Mouse (Mus musculus): ENCODE measurements at regions not wholly inside any gene's neighbourhood (a gene's known extent, or its start where the extent isn't known, plus 50 kb on each side); places are given as distances from the start of the nearest gene placed in this dataset.

- no peaks in the 10 kb centered on the region for H3K27me3 ChIP-seq (ENCODE audit: control insufficient read depth in 1 of 2, insufficient read depth in 2 of 2, low read length in 2 of 2)
- no peak for DNase-seq (ENCODE audit: low read depth, low spot score)
- no peaks in the 10 kb centered on the region for H3K79me2 ChIP-seq (ENCODE audit: control insufficient read depth, insufficient read depth, low read length, poor library complexity)
- no peak for TF ChIP-seq USF2 (IDR thresholded peaks at IDR 0.05; ENCODE audit: borderline replicate concordance in 1 of 2, insufficient read depth in 1 of 2, low read depth in 1 of 2, low read length in 2 of 2)
- TF ChIP-seq NRF1 (IDR thresholded peaks at IDR 0.05; ENCODE audit: insufficient read depth, low read depth, low read length, poor library complexity, severe bottlenecking), result no peak
- no peak for TF ChIP-seq JUND (IDR thresholded peaks at IDR 0.05; ENCODE audit: low read depth, low read length)
- TF ChIP-seq HCFC1 (IDR thresholded peaks at IDR 0.05; ENCODE audit: low read depth, low read length), result no peak
- TF ChIP-seq ZMIZ1 (IDR thresholded peaks at IDR 0.05; ENCODE audit: low read depth, low read length), result no peak
- no peak for TF ChIP-seq GABPA (IDR thresholded peaks at IDR 0.05; ENCODE audit: low read depth, low read length)
- TF ChIP-seq EP300 (IDR thresholded peaks at IDR 0.05; ENCODE audit: low read depth in 1 of 2, low read length in 2 of 2), result no peak
- TF ChIP-seq SIN3A (IDR thresholded peaks at IDR 0.05; ENCODE audit: low read length), result no peak
- no peak for TF ChIP-seq TAL1 (IDR thresholded peaks at IDR 0.05; ENCODE audit: low read length)
- no peak for TF ChIP-seq E2F4 (IDR thresholded peaks at IDR 0.05; ENCODE audit: borderline replicate concordance, low read depth, low read length)
- H3K4me1 ChIP-seq (ENCODE audit: control insufficient read depth in 1 of 2, insufficient read depth in 2 of 2, low read length in 2 of 2), result no peaks in the 10 kb centered on the region
- no peaks in the 10 kb centered on the region for H3K36me3 ChIP-seq (ENCODE audit: control insufficient read depth in 1 of 2, insufficient read depth in 2 of 2, low read length in 2 of 2)
- no peak overlapping the region for H3K27ac ChIP-seq (ENCODE audit: control insufficient read depth, low read depth, low read length)
- H3K4me3 ChIP-seq (ENCODE audit: control insufficient read depth in 1 of 2, insufficient read depth in 1 of 2, low read depth in 2 of 2, low read length in 2 of 2), result no peak overlapping the region
- no peaks in the 10 kb centered on the region for H3K9me3 ChIP-seq (replicated peaks; ENCODE audit: insufficient read depth, low read length)
- no peak overlapping the region for H3K9ac ChIP-seq (ENCODE audit: control insufficient read depth, low read depth, low read length, poor library complexity, severe bottlenecking)
Observed at GRCm38 (mm10) chr14:96733211-96733610, 214.3 kb upstream of the Klhl1 start.

GRCm38 (mm10) chr14:96697086-96697485 is 178.2 kb upstream of the Klhl1 start:
- Histone ChIP-seq H3K4me3 (ENCODE audit: control insufficient read depth in 1 of 2, insufficient read depth in 1 of 2, low read depth in 2 of 2, low read length in 2 of 2) (no peak overlapping the region), H3K79me2 (ENCODE audit: control insufficient read depth, insufficient read depth, low read length, poor library complexity) (no peaks in the 10 kb centered on the region), H3K4me1 (ENCODE audit: control insufficient read depth in 1 of 2, insufficient read depth in 2 of 2, low read length in 2 of 2) (no peaks in the 10 kb centered on the region), H3K9me3 (replicated peaks; ENCODE audit: insufficient read depth, low read length) (no peaks in the 10 kb centered on the region), H3K36me3 (ENCODE audit: control insufficient read depth in 1 of 2, insufficient read depth in 2 of 2, low read length in 2 of 2) (no peaks in the 10 kb centered on the region), H3K27ac (ENCODE audit: control insufficient read depth, low read depth, low read length) (no peak overlapping the region), H3K27me3 (ENCODE audit: control insufficient read depth in 1 of 2, insufficient read depth in 2 of 2, low read length in 2 of 2) (no peaks in the 10 kb centered on the region), H3K9ac (ENCODE audit: control insufficient read depth, low read depth, low read length, poor library complexity, severe bottlenecking) (no peak overlapping the region)
- DNase-seq (ENCODE audit: low read depth, low spot score), result no peak
- TF ChIP-seq MYB (IDR thresholded peaks at IDR 0.05; ENCODE audit: low read depth, low read length) (no peak), MXI1 (IDR thresholded peaks at IDR 0.05; ENCODE audit: low read depth, low read length) (no peak), ZMIZ1 (IDR thresholded peaks at IDR 0.05; ENCODE audit: low read depth, low read length) (no peak)

GRCm38 (mm10) chr14:96690923-96691322 is 172.0 kb upstream of the Klhl1 start:
- no peaks in the 10 kb centered on the region for H3K4me1 ChIP-seq (ENCODE audit: control insufficient read depth in 1 of 2, insufficient read depth in 2 of 2, low read length in 2 of 2)
- no peaks in the 10 kb centered on the region for H3K27me3 ChIP-seq (ENCODE audit: control insufficient read depth in 1 of 2, insufficient read depth in 2 of 2, low read length in 2 of 2)
- no peaks in the 10 kb centered on the region for H3K79me2 ChIP-seq (ENCODE audit: control insufficient read depth, insufficient read depth, low read length, poor library complexity)
- DNase-seq (ENCODE audit: low read depth, low spot score), result no peak
- no peaks in the 10 kb centered on the region for H3K36me3 ChIP-seq (ENCODE audit: control insufficient read depth in 1 of 2, insufficient read depth in 2 of 2, low read length in 2 of 2)
- H3K27ac ChIP-seq (ENCODE audit: control insufficient read depth, low read depth, low read length), result no peak overlapping the region
- no peak overlapping the region for H3K4me3 ChIP-seq (ENCODE audit: control insufficient read depth in 1 of 2, insufficient read depth in 1 of 2, low read depth in 2 of 2, low read length in 2 of 2)
- no peak overlapping the region for H3K9ac ChIP-seq (ENCODE audit: control insufficient read depth, low read depth, low read length, poor library complexity, severe bottlenecking)
- no peaks in the 10 kb centered on the region for H3K9me3 ChIP-seq (replicated peaks; ENCODE audit: insufficient read depth, low read length)
- TF ChIP-seq TCF12 (IDR thresholded peaks at IDR 0.05; ENCODE audit: low read depth, low read length), result no peak
- no peak for TF ChIP-seq POLR2A (IDR thresholded peaks at IDR 0.05; ENCODE audit: control insufficient read depth in 1 of 2, insufficient read depth in 1 of 2, low read depth in 1 of 2, low read length in 2 of 2, poor library complexity in 1 of 2)
- no peak for TF ChIP-seq MYC (IDR thresholded peaks at IDR 0.05; ENCODE audit: low read depth, low read length)
- TF ChIP-seq HCFC1 (IDR thresholded peaks at IDR 0.05; ENCODE audit: low read depth, low read length), result no peak
- TF ChIP-seq MXI1 (IDR thresholded peaks at IDR 0.05; ENCODE audit: low read depth, low read length), result no peak
- no peak for TF ChIP-seq RCOR1 (IDR thresholded peaks at IDR 0.05; ENCODE audit: low read depth, low read length)
- no peak for TF ChIP-seq GABPA (IDR thresholded peaks at IDR 0.05; ENCODE audit: low read depth, low read length)
- TF ChIP-seq EP300 (IDR thresholded peaks at IDR 0.05; ENCODE audit: low read depth in 1 of 2, low read length in 2 of 2), result no peak

Measured in MEL (cell line).